Mouse (Mus musculus): ENCODE data around the gene Rsbn1l. TPM values are rescaled to one million over a fixed set of nuclear protein-coding genes. Genes with fewer than 3 reads are reported as not detected.

Gene Rsbn1l
- polyA plus RNA-seq, 2 experiments, result 3.7 to 4.6 TPM

DNA sequence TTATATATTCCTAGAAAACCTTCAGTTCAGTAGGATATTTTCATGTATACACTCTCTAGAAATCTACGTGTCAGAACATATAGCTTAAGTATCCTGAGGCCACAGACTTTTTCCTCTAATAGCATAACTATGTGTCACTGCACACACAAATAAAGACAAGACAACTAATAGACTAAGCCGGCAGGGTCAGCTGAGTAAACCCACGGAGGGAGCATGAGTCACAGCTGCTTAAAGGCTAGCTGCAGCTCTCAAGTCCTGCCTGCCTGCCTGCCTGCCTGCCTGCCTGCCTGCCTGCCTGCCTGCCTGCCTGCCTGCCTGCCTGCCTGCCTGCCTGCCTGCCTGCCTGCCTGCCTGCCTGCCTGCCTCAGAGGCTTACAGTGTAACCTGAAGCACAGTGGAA, 30.7 kb downstream of the Rsbn1l start:
- Histone ChIP-seq H3K9me3 (ENCODE audit: control insufficient read depth, low read length) (no peaks in the 10 kb centered on the region), H3K4me2 (ENCODE audit: low read depth) (no peak overlapping the region), H3K27ac (no peak overlapping the region), H3K9ac (replicated peaks) (no peak overlapping the region), H3K36me3 (replicated peaks; ENCODE audit: control insufficient read depth, insufficient read depth, low read depth) (peaks cover 3% of the 10 kb centered on the region; the same call in 1 of the 2 replicates), H3K27me3 (ENCODE audit: control insufficient read depth, insufficient read depth, low read length) (no peaks in the 10 kb centered on the region), H3K4me3 (ENCODE audit: insufficient read depth in 1 of 2, low read depth in 2 of 2, low read length in 2 of 2) (no peak overlapping the region), H3K4me1 (replicated peaks; ENCODE audit: control insufficient read depth in 2 of 2, insufficient read depth in 2 of 2, low read length in 1 of 2) (peaks cover 7 to 9% of the 10 kb centered on the region in 2 experiments)
- no peak for DNase-seq (ENCODE audit: low read depth in 3 of 3, low spot score in 3 of 3)
- no peak for ATAC-seq (ENCODE audit: insufficient read depth)
- TF ChIP-seq EP300 (IDR thresholded peaks at IDR 0.05; ENCODE audit: low read depth) (no peak), CTCF (IDR thresholded peaks at IDR 0.05; ENCODE audit: low read depth) (no peak)
- WGBS (ENCODE audit: insufficient replicate concordance), result 67% methylated on average over 3 of the region's 3 CpGs

DNA sequence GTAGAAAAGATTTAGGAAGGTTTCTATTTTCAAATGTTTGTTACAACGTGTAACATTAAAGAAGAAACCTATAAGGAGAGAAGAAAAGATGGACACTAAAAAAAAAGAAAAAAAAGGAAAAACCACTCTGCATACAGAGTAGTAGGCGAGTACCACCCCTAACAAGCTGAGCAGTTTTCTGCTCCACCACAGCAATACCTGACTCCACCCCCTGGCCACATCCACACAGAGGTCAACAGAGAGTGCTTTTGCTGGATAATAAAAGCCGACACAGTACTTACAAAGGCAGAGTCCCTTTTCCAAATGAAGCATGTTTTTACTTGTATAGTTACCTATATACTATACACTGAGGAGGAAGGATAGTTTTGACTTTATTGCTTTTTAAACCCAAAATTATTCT, 31.6 kb downstream of the Rsbn1l start:
- no peak overlapping the region for H3K4me3 ChIP-seq (ENCODE audit: insufficient read depth in 1 of 2, low read depth in 2 of 2, low read length in 2 of 2)

DNA sequence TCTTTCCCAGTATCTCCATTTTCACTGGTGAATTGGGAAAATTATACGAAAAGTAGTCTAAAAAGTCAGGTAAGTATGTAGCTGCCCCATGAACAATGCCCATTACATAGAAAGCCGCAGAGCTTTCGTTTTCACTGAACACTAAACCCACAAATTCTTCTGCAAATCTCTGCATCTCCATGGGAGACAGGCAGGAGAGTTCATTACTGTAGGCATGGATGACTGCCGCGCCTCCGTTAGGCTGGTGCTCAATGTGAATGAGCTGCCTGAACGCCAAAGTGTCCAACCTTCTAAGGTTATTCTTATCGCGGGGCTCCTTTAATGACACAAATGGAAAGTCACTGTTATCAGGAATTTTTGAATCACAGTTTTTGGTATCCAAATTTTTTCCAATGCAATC, 36.6 kb downstream of the Rsbn1l start:
- Histone ChIP-seq H3K9ac (replicated peaks) (no peak overlapping the region), H3K27me3 (ENCODE audit: control insufficient read depth, insufficient read depth, low read length) (no peaks in the 10 kb centered on the region), H3K36me3 (replicated peaks; ENCODE audit: control insufficient read depth, insufficient read depth, low read depth) (peaks cover 11% of the 10 kb centered on the region), H3K27ac (no peak overlapping the region), H3K4me3 (ENCODE audit: insufficient read depth in 1 of 2, low read depth in 2 of 2, low read length in 2 of 2) (no peak overlapping the region), H3K4me2 (ENCODE audit: low read depth) (no peak overlapping the region), H3K9me3 (ENCODE audit: control insufficient read depth, low read length) (no peaks in the 10 kb centered on the region), H3K4me1 (replicated peaks; ENCODE audit: control insufficient read depth in 2 of 2, insufficient read depth in 2 of 2, low read length in 1 of 2) (no peaks in the 10 kb centered on the region)
- TF ChIP-seq EP300 (IDR thresholded peaks at IDR 0.05; ENCODE audit: low read depth), result no peak
- TF ChIP-seq CTCF (IDR thresholded peaks at IDR 0.05; ENCODE audit: low read depth), result no peak
- WGBS (ENCODE audit: insufficient replicate concordance), result 89% methylated on average over 9 of the region's 9 CpGs
- no peak for ATAC-seq (ENCODE audit: insufficient read depth)
- DNase-seq (ENCODE audit: low read depth in 3 of 3, low spot score in 3 of 3), result no peak

More for the DNA sequence above, 31.6 kb downstream of the Rsbn1l start:
- Histone ChIP-seq H3K4me1 (replicated peaks; ENCODE audit: control insufficient read depth in 2 of 2, insufficient read depth in 2 of 2, low read length in 1 of 2) (0 out of 4 replicates have a peak, but pooled peaks cover 0 to 3% of the 10 kb centered on the region in 2 experiments), H3K27me3 (ENCODE audit: control insufficient read depth, insufficient read depth, low read length) (no peaks in the 10 kb centered on the region), H3K9ac (replicated peaks) (no peak overlapping the region), H3K9me3 (ENCODE audit: control insufficient read depth, low read length) (no peaks in the 10 kb centered on the region), H3K4me2 (ENCODE audit: low read depth) (no peak overlapping the region), H3K36me3 (replicated peaks; ENCODE audit: control insufficient read depth, insufficient read depth, low read depth) (peaks cover 6% of the 10 kb centered on the region), H3K27ac (no peak overlapping the region)
- DNase-seq (ENCODE audit: low read depth in 3 of 3, low spot score in 3 of 3) (no peak), ATAC-seq (ENCODE audit: insufficient read depth) (no peak)
- TF ChIP-seq CTCF (IDR thresholded peaks at IDR 0.05; ENCODE audit: low read depth), result no peak
- TF ChIP-seq EP300 (IDR thresholded peaks at IDR 0.05; ENCODE audit: low read depth), result no peak
- WGBS (ENCODE audit: insufficient replicate concordance), result 55% methylated on average over 3 of the region's 3 CpGs

DNA sequence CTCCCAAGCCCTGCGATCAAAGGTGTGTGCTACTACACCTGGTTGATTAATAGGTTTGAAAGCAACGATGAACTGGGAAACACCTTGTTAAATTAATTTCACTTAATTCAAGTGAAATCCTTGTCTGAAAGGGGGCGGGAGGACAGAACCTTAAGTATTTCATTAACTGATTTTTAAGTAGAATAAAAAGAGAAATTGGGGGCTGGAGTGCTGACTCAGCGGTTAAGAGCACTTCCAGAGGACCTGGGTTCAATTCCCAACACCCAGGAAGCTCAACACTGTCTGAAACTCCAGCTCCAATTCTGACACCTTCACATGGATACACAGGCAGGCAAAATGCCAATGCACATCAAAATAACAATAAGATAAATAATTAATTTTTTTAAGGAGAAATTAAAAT, 37.2 kb downstream of the Rsbn1l start:
- H3K4me1 ChIP-seq (replicated peaks; ENCODE audit: control insufficient read depth in 2 of 2, insufficient read depth in 2 of 2, low read length in 1 of 2), result no peaks in the 10 kb centered on the region
- peaks cover 11% of the 10 kb centered on the region for H3K36me3 ChIP-seq (replicated peaks; ENCODE audit: control insufficient read depth, insufficient read depth, low read depth)
- H3K4me2 ChIP-seq (ENCODE audit: low read depth), result no peak overlapping the region
- no peak for TF ChIP-seq EP300 (IDR thresholded peaks at IDR 0.05; ENCODE audit: low read depth)
- no peak for TF ChIP-seq CTCF (IDR thresholded peaks at IDR 0.05; ENCODE audit: low read depth)
- H3K9ac ChIP-seq (replicated peaks), result no peak overlapping the region
- H3K27ac ChIP-seq, result no peak overlapping the region
- DNase-seq (ENCODE audit: low read depth in 3 of 3, low spot score in 3 of 3) (no peak), ATAC-seq (ENCODE audit: insufficient read depth) (no peak)
- H3K27me3 ChIP-seq (ENCODE audit: control insufficient read depth, insufficient read depth, low read length), result no peaks in the 10 kb centered on the region
- WGBS (ENCODE audit: insufficient replicate concordance), result 89% methylated on average over 4 of the region's 4 CpGs
- H3K9me3 ChIP-seq (ENCODE audit: control insufficient read depth, low read length), result no peaks in the 10 kb centered on the region
- no peak overlapping the region for H3K4me3 ChIP-seq (ENCODE audit: insufficient read depth in 1 of 2, low read depth in 2 of 2, low read length in 2 of 2)

DNA sequence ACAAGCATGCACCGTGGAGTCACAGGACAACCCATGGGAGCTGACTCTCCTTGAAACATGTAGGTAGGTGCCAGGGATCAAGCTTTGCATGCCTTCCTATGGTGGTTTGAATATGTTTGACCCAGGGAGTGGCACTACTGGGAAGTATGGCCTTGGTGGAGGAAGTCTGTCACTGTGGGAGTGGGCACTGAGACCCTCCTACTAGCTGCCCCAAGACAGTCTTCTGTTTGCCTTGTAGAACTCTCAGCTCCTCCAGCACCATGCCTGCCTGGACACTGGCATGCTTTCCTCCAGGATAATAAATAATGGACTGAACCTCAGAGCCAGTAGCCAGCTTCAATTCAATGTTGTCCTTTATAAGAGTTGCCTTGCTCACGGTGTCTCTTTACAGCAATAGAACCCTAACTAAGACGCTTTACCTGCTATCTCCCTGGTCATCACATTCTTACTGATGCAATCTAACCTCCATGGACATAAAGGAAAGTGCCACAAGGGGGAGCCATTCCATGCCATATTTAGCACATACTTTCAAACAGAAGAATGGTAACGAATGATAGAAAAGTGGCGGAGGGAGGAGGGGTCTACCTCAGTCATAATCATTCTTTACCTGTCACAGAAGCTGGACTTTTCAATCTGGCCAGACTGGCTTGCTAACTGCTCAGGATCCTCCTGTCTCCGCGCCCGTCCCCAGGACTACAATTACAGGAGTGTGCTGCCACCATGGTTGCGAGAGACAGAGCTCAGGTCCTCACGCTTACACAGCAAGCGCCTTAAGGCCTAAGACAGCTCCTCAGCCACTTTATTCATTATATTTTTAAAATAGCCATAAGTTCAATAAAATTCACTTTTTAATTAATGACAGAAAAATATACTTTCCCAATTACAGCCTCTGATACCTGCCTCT, 42.6 kb downstream of the Rsbn1l start:
- Histone ChIP-seq H3K4me3 (ENCODE audit: insufficient read depth in 1 of 2, low read depth in 2 of 2, low read length in 2 of 2) (no peak overlapping the region), H3K4me2 (ENCODE audit: low read depth) (no peak overlapping the region), H3K27me3 (ENCODE audit: control insufficient read depth, insufficient read depth, low read length) (no peaks in the 10 kb centered on the region), H3K27ac (no peak overlapping the region), H3K9me3 (ENCODE audit: control insufficient read depth, low read length) (no peaks in the 10 kb centered on the region), H3K4me1 (replicated peaks; ENCODE audit: control insufficient read depth in 2 of 2, insufficient read depth in 2 of 2, low read length in 1 of 2) (no peaks in the 10 kb centered on the region), H3K9ac (replicated peaks) (no peak overlapping the region), H3K36me3 (replicated peaks; ENCODE audit: control insufficient read depth, insufficient read depth, low read depth) (peaks cover 3% of the 10 kb centered on the region; the same call in 1 of the 2 replicates)
- DNase-seq (ENCODE audit: low read depth in 3 of 3, low spot score in 3 of 3), result peak in 1 of 3 experiments; percentile 44
- TF ChIP-seq CTCF (IDR thresholded peaks at IDR 0.05; ENCODE audit: low read depth), result peak; percentile 68
- TF ChIP-seq EP300 (IDR thresholded peaks at IDR 0.05; ENCODE audit: low read depth), result no peak
- 79% methylated on average over 11 of the region's 11 CpGs for WGBS (ENCODE audit: insufficient replicate concordance)
- no peak for ATAC-seq (ENCODE audit: insufficient read depth)

Data from liver, embryonic 14.5 days (tissue).